Mouse (Mus musculus) intestine, embryonic 14.5 days (tissue): ENCODE measurements around the gene BC028528. TPM values are rescaled to one million over a fixed set of nuclear protein-coding genes. Genes with fewer than 3 reads are reported as not detected.
"Not testable (repeated sequence)": the region's sequence is repeated elsewhere in the genome, so short reads cannot be mapped to it uniquely, and the experiment has no call there.

Experiments
- ATAC-seq: fragments of 200-750 bp; cut with Nextera tagmentation; replicated peaks from 2 replicates; pipeline ENCODE4 v1.8.0; 2017; ENCODE audit warnings: low read depth, moderate number of reproducible peaks, moderate TSS enrichment, moderate library complexity; ENCODE audit not compliant: low FRiP score, low TSS enrichment
- DNase-seq: peaks from one replicate; pipeline ENCODE4 v3.0.0-alpha.2; 2018; ENCODE audit warnings: low spot score
- H3K27ac ChIP-seq: fragments of 300-500 bp; sonication (generic); 2 replicates; pipeline ENCODE4 v1.5.1; 2014; ENCODE audit warnings: low read depth, mild to moderate bottlenecking, control low read depth
- H3K27me3 ChIP-seq: fragments of 300-500 bp; sonication (generic); replicated peaks from 2 replicates; pipeline ENCODE4 v1.6.1; 2014; ENCODE audit warnings: low read length, control low read depth; ENCODE audit not compliant: control insufficient read depth, insufficient read depth
- H3K36me3 ChIP-seq: fragments of 300-500 bp; sonication (generic); 2 replicates; pipeline ENCODE4 v1.6.1; 2014; ENCODE audit warnings: low read length, control low read depth; ENCODE audit not compliant: control insufficient read depth, insufficient read depth
- H3K4me1 ChIP-seq: fragments of 300-500 bp; sonication (generic); replicated peaks from 2 replicates; pipeline ENCODE4 v1.6.1; 2014; ENCODE audit warnings: low read length, control low read depth, mixed read lengths; ENCODE audit not compliant: control insufficient read depth, insufficient read depth
- H3K4me2 ChIP-seq: fragments of 300-500 bp; sonication (generic); 2 replicates; pipeline ENCODE4 v1.6.1; 2014; ENCODE audit warnings: low read length
- H3K4me3 ChIP-seq: fragments of 300-500 bp; sonication (generic); 2 replicates; pipeline ENCODE4 v1.5.1; 2014; ENCODE audit warnings: low read depth, low read length, control low read depth, mixed read lengths
- H3K9ac ChIP-seq: fragments of 300-500 bp; sonication (generic); 2 replicates; pipeline ENCODE4 v1.6.1; 2014; ENCODE audit warnings: mild to moderate bottlenecking, low read length
- H3K9me3 ChIP-seq: fragments of 300-500 bp; sonication (generic); 2 replicates; pipeline ENCODE4 v1.6.1; 2016; ENCODE audit warnings: low read length, control low read depth; ENCODE audit not compliant: control insufficient read depth
- WGBS: fragments of 180-500 bp; shearing (Covaris S2); extraction: QIAGEN DNeasy Blood & Tissue Kit; methylation state at CpG from one replicate; pipeline ENCODE4 v1.1.7; 2014; 5-methylcytosine and 5-hydroxymethylcytosine counted together
- polyA plus RNA-seq: library from polyadenylated mRNA; unstranded; fragments of >200 nt; fragmentation: Nextera tagmentation; extraction: Ambion mirVana; gene quantifications from 2 replicates; pipeline ENCODE4 v1.2.1, GENCODE M21; 2014

Gene BC028528
- polyA plus RNA-seq, 1 experiment from 2014 or later: 20.8 TPM

DNA sequence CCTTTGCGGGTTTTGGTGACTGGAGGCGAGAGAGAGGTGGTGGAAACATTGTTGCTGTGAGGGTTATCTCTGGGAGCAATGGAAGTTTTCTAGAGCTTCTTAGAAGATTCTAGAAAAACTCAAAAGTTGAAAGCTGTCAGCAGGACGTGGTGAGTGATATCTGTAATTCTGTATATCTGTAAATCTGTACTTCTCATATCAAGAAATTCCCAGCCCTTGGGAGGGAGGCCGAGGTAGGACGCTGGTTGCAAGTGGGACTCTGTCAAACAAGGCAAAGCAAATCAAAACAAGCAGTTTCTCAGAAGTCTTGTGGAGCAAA lies 38.6 kb upstream of the BC028528 start:
- under 1% methylated on average over 5 of the region's 5 CpGs for WGBS
- H3K9me3 ChIP-seq: no peaks in the 10 kb centered on the region
- peak overlapping the region; percentile 94 for H3K27ac ChIP-seq
- H3K4me2 ChIP-seq: peak overlapping the region; percentile 66
- H3K27me3 ChIP-seq: no peaks in the 10 kb centered on the region
- peak; percentile 66 for DNase-seq
- H3K9ac ChIP-seq: peak overlapping the region; percentile 99
- peak overlapping the region; percentile 95 for H3K4me3 ChIP-seq
- H3K36me3 ChIP-seq: peaks cover 19% of the 10 kb centered on the region
- ATAC-seq: no peak
- 0 out of 2 replicates have a peak, but pooled peaks cover 15% of the 10 kb centered on the region for H3K4me1 ChIP-seq

DNA sequence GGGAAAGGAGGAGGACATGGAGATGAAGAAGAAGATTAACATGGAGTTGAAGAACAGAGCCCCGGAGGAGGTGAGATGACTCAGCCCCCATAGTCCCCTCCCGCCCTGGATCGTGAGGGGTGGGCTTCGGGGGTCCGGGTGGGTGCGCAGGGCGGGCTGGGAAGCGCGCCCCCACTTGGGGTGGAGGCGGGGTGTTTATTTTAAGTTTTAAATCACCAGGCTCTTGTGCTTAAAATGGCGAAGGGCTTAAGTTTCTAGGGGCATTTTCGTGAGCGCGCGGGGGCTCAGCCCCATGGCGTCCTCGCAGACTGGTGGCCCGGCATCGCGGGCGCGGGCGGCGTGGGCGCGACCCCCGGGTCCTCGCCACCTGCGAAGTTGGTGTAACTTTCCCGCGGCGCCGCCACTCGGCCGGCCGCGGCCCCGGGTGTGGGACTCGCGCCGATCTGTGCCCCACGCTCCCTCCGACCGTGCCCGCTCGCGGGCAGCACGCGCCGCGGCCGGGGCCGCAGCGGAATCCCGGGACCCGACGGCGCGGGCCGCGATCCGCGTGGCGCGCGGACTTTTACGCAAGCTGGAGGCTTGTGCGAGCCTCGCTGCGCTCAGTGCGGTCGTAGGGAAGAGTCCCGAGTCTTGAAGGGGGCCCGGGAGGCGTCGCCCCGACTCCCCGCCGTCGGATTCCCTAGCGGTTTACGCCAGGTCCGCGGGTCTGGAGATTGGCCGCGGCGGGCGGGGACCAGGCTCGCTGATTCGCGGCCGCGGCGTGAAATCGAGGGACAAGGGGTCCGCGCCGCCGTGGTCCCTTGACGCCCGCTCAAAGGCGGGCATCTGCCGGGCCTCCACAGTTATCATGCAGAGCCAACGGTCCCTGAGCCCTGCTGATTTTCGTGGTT lies 38.0 kb upstream of the BC028528 start:
- WGBS: under 1% methylated on average over 105 of the region's 105 CpGs
- ATAC-seq: peak; percentile 51

DNA sequence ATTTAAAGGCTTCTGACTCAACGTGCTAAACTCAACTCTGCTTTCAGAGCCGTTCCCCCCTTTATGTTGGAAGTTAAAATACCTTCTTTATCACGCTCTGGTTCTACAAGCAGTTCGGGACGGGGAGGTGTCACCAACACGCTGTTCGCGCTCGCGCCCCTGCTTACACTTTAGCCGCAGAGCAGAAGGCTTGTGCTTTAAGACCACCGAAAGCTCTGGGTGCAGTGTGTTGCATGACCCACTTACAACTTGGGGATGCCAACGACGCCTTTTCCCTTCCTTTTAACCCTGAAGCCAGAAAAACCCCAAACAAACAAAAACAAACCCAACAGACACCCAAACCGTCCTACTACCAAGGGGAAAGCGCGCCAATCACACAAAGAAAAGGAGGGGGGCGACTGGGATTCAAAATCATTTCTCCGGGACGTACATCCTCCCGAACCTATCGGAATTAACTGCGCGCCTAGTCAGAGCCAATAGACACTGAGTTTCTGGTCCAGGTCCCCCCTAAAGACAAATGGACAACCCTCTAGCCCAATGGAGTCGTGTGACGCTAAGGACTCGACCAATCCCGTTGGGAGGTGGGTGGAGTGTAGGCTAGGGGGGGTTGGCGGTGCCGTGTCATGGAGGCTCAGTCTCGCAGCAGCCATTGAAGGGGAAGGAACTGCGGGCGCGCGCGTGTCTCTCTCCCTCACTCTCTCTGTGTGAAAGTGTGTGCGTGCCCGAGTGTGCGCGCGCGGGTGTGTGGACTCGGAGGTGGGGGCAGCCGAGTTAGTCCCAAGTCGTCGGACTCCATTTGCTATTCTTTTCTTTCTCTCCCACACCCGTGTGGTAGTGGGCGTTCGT lies 37.1 kb upstream of the BC028528 start, which contains the start of gene Anp32e:
Gene Anp32e, plus strand, starts transcription at position 589 of the 846 bp plus-strand sequence.
- Histone ChIP-seq H3K4me3 (peak within 1 kb of the TSS; percentile 95), H3K27ac (peak within 1 kb of the TSS; percentile 94), H3K9ac (peak within 1 kb of the TSS; percentile 99), H3K36me3 (peaks cover 5% of the 10 kb centered on the region), H3K4me1 (0 out of 2 replicates have a peak, but pooled peaks cover 15% of the 10 kb centered on the region), H3K4me2 (peak within 1 kb of the TSS; percentile 66), H3K9me3 (no peaks in the 10 kb centered on the region), H3K27me3 (no peaks in the 10 kb centered on the region)
- ATAC-seq (peak; percentile 100), DNase-seq (peak; percentile 98)
- under 1% methylated on average over 49 of the region's 49 CpGs for WGBS

More for the DNA sequence above, 38.0 kb upstream of the BC028528 start:
- peaks cover 14% of the 10 kb centered on the region for H3K36me3 ChIP-seq
- peak; percentile 83 for DNase-seq
- 0 out of 2 replicates have a peak, but pooled peaks cover 15% of the 10 kb centered on the region for H3K4me1 ChIP-seq
- H3K4me2 ChIP-seq: peak overlapping the region; percentile 66
- H3K9ac ChIP-seq: peak overlapping the region; percentile 99
- H3K4me3 ChIP-seq: peak overlapping the region; percentile 95
- H3K27me3 ChIP-seq: no peaks in the 10 kb centered on the region
- H3K27ac ChIP-seq: peak overlapping the region; percentile 94
- H3K9me3 ChIP-seq: no peaks in the 10 kb centered on the region

DNA sequence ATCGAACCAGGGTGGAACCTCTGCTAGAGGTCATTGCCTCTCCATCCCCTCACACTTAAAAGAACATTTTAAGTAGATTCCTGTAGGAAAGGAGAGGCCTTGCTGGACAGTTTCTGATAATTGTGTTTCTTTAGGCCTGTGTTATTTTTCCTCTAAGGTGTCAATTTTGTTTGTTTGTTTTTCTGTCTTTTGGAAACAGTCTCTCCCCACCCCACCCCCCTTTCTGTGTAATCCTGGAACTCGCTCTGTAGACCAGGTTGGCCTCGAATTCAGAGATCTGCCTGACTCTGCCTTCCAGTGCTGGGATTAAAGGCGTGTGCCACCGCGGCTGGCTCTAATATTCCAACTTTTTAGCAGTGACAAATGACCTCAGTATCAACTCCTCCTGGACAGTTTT lies 36.5 kb upstream of the BC028528 start:
- ATAC-seq (no peak), DNase-seq (no peak)
- Histone ChIP-seq H3K36me3 (no peaks in the 10 kb centered on the region), H3K27ac (peak overlapping the region; percentile 94), H3K4me1 (0 out of 2 replicates have a peak, but pooled peaks cover 15% of the 10 kb centered on the region), H3K4me2 (peak overlapping the region; percentile 59), H3K9ac (peak overlapping the region; percentile 99), H3K27me3 (no peaks in the 10 kb centered on the region), H3K9me3 (no peaks in the 10 kb centered on the region), H3K4me3 (peak overlapping the region; percentile 95)
- WGBS: 57% methylated on average over 6 of the region's 6 CpGs

DNA sequence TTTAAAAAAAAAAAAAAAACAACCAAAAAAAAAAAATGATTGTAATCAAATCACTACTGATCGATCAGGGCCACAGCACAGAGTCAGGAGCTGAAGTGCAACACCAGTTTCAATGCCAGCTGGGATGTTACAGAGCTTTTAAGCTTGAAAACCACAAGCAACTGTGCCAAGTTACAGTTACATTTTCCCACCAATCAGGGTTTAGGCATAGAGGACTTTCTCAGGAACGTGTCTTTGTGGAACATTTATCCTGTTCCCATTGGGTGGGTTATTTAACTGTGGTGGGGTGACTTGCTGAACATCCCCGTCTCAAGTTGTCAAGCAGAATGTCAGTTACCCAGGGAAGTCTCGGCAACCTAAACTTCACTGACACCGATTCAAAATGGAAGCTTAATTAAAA lies 33.3 kb upstream of the BC028528 start:
- Histone ChIP-seq H3K4me1 (0 out of 2 replicates have a peak, but pooled peaks cover 5% of the 10 kb centered on the region), H3K27ac (no peak overlapping the region), H3K4me2 (no peak overlapping the region), H3K27me3 (no peaks in the 10 kb centered on the region), H3K4me3 (no peak overlapping the region), H3K36me3 (no peaks in the 10 kb centered on the region), H3K9ac (no peak overlapping the region), H3K9me3 (no peaks in the 10 kb centered on the region)
- WGBS: 78% methylated on average over 5 of the region's 5 CpGs
- DNase-seq (no peak), ATAC-seq (no peak)

DNA sequence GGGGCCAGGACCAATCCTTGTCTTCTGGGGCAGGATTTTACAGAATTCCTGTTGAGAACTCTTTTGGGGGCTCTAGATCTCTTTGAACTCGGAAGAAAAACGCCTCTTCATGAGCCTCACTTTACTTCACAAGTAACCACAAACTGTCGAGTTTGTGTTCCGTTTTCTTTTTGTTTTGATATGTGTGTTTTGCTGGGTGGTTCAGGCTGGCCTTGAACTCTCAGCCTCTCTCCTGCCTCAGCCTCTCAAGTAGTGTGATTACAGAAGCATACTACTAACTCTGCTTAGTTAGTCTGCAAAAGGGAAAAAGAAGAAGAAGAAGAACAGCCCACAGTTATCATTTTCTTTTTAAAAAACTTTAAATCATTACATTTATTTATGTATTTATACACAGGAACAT lies 32.4 kb upstream of the BC028528 start:
- Histone ChIP-seq H3K4me3 (no peak overlapping the region), H3K9me3 (no peaks in the 10 kb centered on the region), H3K27me3 (no peaks in the 10 kb centered on the region), H3K36me3 (no peaks in the 10 kb centered on the region), H3K27ac (no peak overlapping the region), H3K4me2 (no peak overlapping the region), H3K9ac (no peak overlapping the region), H3K4me1 (0 out of 2 replicates have a peak, but pooled peaks cover 5% of the 10 kb centered on the region)
- DNase-seq (no peak), ATAC-seq (no peak)
- 72% methylated on average over 4 of the region's 4 CpGs for WGBS

DNA sequence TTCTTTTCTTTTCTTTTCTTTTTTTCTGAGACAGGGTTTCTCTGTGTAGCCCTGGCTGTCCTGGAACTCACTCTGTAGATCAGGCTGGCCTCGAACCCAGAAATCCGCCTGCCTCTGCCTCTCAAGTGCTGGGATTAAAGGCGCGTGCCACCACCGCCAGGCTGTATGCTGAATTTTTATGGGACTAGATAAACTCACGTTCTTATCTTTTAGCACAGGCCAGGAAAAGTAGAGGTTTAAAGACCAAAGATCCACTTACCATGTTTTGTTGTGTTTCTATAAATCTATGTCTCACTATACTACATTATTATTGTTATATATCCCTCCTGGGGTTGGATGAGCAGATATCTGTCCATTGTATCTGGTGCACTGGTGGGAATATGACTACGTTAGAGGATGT lies 31.6 kb upstream of the BC028528 start:
- not testable (repeated sequence) for H3K27me3 ChIP-seq, H3K9ac ChIP-seq, H3K9me3 ChIP-seq, H3K27ac ChIP-seq, H3K4me2 ChIP-seq, H3K4me3 ChIP-seq, H3K4me1 ChIP-seq, DNase-seq, ATAC-seq, H3K36me3 ChIP-seq
- 88% methylated on average over 7 of the region's 7 CpGs for WGBS

DNA sequence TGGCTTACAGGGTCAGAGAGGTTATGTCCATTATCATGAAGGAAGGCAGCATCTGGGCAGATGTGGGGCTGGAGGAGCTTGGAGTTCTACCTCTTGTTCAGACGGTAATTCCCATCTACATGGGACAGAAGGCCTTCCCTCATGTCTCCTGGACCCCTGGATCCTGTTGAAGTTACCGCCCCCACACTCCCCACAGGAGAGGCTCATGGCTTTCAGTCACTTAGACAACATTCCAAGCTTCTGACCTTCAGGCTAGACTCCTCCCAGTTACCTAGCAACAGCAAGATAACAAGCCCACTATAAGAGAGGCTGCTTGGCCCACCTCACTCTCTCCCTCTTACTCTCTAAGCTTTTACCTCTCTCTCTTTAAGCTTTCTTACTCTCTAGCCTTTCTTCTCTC lies 28.7 kb upstream of the BC028528 start:
- ATAC-seq, DNase-seq, H3K27me3 ChIP-seq, H3K4me2 ChIP-seq, H3K4me1 ChIP-seq, H3K36me3 ChIP-seq, H3K27ac ChIP-seq, H3K9me3 ChIP-seq, H3K4me3 ChIP-seq, H3K9ac ChIP-seq: not testable (repeated sequence)
- WGBS: 62% methylated on average over 2 of the region's 2 CpGs
